Mouse (Mus musculus) layer of hippocampus, postnatal 25 days (tissue): ENCODE measurements around the gene Tiam2. TPM values are rescaled to one million over a fixed set of nuclear protein-coding genes. Genes with fewer than 3 reads are reported as not detected.

Source experiments
- DNase-seq, 2 experiments: peaks; one replicate each; pipeline ENCODE4 v3.0.0; 2022; ENCODE audit warnings: mixed read lengths in 2 of 2, low spot score in 1 of 2; ENCODE audit errors: extremely low spot score in 1 of 2
- total RNA-seq, 2 experiments: library from RNA; stranded (reverse); gene quantifications; 2 replicates each; pipeline ENCODE4 v1.2.3; 2021

Tiam2 gene
- total RNA-seq, 2 experiments from 2014 or later, result 32.1 to 32.8 TPM

- DNase-seq, result peak in 1 of 2 experiments; percentile 11
Measured at GRCm38 (mm10) chr17:3442526-3443401, 116.4 kb downstream of the Tiam2 start.

- peak in 1 of 2 experiments; percentile 21 for DNase-seq
Measured at GRCm38 (mm10) chr17:3446191-3446950, 120.0 kb downstream of the Tiam2 start.

DNA sequence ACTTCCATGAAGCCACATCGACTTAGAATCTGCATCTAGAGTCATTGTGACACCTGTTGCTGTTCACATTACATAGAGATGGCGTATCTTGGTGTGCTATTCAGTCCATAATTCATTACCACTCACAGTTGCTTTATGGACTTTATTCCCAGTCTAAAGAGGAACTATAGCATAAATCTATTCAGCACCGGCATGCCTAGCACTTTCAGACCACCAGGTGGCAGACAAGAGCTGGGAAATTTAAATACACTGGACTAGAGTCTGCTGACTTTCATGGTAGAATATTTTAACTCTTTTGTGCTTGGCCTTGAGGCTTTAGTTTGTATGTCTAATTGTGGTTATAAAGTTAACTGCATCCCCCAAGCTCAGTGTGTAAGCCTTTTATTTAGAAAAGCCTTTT lies 122.4 kb downstream of the Tiam2 start:
- DNase-seq, result peak in 1 of 2 experiments; percentile 84

DNA sequence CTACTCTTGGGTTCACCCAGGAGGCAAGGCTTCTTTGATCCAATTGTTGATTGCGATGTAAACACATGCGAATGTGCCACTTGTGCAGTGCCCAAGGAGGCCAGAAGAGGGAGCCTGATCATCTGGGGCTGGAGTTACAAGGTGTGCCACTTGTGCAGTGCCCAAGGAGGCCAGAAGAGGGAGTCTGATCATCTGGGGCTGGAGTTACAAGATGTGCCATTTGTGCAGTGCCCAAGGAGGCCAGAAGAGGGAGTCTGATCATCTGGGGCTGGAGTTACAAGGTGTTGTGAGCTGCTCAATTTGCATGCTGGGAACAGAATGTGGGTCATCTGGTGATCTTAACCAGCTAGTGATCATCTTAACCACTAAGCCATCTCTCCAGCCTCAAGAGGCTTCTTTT lies 124.7 kb downstream of the Tiam2 start:
- peak in 1 of 2 experiments; percentile 64 for DNase-seq

- no peak for DNase-seq
Measured at GRCm38 (mm10) chr17:3452571-3453311, 126.4 kb downstream of the Tiam2 start.

DNA sequence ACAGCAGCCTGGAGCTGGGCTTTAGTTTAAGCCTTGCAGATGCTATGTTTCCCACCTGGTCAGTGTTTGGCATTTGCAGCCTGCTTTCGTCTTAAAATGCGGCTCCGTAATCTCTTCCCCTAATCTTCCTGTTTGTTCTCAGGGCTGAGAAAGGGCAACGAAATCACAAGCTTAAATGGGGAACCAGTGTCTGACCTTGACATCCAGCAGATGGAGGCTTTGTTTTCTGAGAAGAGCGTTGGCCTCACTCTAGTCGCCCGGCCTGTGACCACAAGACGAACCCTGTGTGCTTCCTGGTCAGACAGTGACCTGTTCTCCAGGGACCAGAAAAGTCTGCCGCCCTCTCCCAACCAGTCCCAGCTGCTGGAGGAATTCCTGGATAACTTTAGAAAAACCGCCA lies 127.6 kb downstream of the Tiam2 start:
- no peak for DNase-seq

- DNase-seq, result no peak
Measured at GRCm38 (mm10) chr17:3454850-3455249, 128.5 kb downstream of the Tiam2 start.

DNA sequence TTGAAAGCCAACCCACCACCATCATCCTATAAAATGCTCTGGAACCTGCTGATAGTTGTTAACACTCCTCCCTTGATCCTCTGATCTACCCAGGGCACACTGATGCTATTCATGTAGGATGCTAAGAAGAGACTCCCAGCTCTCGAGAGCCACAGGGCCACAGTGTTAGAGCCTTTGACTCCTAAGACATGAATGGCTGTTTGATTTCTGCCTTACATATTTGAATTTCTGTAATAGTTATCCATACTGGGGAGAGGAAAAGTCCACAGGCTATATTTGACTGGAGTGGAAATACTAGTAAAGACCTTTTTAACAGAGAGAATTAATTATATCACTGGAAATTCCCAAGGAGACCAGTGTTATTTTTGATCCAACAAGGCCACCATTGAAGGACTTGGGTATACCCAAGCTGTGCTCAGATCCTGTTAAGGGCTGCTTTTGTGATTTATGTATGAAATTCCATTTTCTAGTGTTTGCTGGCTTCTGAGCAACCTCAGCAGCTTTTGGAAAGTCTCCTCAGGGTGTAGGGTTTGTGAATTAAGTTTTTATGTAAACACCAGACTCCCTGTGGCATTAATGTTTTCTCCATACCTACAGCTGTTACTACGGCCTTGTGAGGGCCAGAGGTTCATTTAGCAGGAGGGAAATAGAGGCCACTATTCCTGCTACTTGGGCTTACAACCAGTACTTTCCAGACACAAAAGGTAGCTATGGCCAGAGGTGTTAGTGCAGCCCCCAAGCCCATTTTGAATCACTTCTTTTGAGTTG lies 131.7 kb downstream of the Tiam2 start:
- no peak for DNase-seq

GRCm38 (mm10) chr17:3465861-3466260 lies 139.5 kb downstream of the Tiam2 start:
- no peak for DNase-seq

DNA sequence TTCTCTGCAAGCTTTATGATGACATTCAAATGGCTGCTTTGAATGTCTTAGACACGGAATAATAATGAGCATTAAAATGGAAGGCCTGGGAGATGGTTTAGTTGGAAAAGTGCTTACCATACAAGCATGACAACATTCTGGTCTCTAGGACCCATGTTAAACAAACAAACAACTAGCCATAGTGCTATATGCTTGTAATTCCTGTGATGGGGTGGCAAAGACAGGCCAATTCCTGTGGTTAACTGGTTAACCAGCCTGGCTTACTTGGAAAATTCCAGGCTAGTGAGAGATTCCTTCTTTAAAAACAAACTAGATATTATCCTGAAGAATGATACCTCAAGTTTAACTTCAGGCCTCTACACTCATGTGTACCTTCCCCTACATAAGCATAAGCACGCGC lies 140.3 kb downstream of the Tiam2 start:
- DNase-seq, result no peak

DNA sequence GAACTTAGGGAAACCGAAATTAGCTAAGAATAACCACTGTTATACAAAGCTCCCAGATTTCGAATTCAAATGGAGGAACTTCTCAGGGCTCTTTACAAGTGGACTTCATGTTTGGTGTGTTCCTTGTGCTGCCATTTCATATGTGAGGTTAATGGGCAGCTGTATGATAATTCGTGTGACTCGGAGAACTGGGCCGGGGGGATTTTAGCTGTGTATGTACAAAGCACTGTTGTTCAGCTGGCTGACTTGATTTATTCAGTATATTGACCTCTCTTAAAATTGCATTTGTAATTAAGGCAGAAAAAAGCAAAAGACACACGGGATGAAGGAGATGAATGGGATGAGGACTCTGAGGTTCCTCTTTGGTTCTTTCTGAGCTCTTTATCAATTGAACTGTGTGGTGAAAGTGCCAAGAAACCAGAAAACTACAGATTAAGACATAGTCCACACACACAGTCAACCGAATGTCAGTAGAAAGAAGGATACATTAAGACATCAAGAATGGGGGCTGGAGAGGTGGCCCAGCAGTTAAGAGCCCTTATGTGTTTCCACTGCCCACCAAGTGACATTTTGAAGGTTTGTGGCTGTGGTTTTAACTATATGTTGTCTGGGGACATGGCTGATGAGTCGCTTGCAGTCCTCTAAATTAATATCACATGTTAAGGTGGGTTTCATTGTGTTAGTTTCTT lies 141.4 kb downstream of the Tiam2 start:
- DNase-seq, result no peak

DNA sequence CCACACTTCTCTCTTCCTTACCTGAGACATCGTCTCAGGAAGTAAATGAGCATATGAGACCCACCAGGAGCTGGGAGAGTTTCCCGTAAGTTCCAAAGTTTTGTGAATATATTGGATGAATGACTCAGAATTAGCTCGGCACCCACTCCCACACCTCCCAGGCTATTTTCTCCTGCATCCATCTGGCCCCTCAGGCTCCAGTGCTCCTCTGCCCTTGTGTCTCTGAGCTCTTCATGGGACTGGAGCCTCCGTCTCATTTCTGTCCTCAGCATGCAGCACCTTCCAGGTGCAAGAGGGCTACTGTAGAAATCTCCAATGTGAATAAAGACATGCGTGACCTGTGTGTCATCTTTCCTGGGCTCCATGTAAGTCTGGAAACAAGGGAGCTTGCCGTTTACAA lies 145.6 kb downstream of the Tiam2 start:
- no peak for DNase-seq

DNA sequence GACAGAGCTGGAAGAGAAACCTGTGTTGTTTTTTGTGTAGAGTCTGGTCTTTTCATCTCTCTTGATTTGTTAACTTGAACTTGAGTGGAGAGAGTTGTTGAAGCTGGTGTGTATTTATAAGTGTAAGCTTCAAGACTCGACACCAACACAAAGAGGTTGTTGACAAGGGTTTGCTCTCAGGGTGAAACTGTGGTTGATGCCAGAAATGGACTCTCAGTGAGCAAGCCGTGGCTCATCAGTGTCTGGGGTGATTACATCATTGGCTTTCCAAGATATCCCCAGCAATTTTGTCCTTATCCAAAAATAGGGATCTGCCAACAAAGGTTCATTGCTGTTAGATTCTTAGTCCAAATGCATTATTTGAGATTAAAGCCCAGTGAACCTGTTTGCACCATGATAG lies 150.2 kb downstream of the Tiam2 start:
- no peak for DNase-seq

DNA sequence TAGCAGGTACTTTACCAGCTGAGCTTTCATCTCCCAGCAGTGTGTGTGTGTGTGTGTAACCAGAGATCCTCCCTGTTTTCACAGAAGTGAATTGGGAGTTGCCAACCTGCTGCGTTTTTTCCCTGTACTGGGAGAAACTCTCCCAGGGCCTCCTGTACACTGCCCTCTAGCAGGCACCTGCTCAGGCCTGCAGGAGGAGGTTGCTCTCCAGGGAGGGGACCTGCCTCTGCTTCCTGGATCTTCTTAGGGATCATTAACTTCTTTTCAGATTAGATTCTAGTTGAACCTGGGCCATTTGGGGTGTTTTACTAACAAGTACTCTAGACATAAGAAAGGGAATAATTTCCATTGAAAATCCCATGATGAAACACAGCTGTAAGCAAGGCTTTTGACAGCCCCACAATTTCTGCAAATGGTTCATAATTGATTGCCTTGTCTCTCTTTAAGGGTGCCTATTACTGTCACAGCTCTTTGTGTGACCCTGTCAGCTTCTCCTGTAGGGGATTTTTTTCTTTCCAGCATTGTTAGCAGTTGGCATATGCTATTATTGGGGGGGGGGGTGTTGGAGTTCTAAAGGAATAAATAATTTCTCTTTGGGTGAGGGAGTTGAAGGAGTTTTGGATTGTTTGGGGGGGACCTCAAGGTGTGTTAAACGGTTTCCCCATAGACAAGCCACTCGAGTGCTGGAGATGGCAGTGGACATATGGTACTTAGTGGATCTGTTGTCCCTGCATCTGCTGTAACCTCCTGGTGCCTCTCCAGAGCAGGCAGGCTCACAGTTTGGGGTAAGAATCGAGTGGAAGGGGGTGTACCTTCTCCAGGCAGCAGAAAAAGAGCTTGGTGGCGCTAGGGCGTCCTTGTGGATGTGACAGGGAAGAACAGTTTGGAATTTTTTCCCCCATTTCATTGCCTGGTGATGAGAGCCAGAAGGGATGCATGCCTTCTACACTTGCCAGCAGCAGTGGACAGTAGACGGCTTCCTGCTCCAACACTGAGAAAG lies 155.5 kb downstream of the Tiam2 start:
- DNase-seq, result peak in 1 of 2 experiments; percentile 24

- no peak for DNase-seq
Measured at GRCm38 (mm10) chr17:3483091-3483490, 156.7 kb downstream of the Tiam2 start.

DNA sequence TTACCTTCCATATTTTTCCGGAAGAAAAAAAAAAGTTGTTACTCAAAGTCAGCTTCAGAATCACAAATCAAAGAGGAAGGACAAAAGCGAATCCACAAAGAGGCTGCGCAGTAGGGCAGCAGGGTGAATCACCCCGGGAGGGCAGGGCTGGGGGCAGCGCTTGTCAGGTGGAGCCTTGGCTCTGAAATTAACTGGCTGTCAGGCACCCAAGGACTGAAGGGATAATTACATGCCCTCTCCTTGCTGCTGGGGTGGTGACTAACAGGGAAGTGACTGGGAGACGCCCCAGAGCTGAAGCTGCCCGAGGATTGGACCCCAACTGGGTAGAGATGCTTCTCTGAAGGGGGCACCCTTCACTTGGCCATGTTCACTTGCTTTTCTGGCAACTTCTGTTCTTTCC lies 159.5 kb downstream of the Tiam2 start:
- DNase-seq, result no peak

- DNase-seq, result no peak
Measured at GRCm38 (mm10) chr17:3487211-3487610, 160.8 kb downstream of the Tiam2 start.
